Mouse (Mus musculus): ENCODE measurements around the gene Cyld.
A peak's percentile ranks its signal among the peaks of the same experiment; 100 is the strongest.

Gene Cyld

GRCm38 (mm10) chr8:88686226-88686905, 10.5 kb upstream of the Cyld start:
- no peak for ATAC-seq (ENCODE audit: insufficient number of reproducible peaks, low FRiP score, low TSS enrichment)

- ATAC-seq (ENCODE audit: insufficient number of reproducible peaks, low FRiP score, low TSS enrichment) = no peak
These were observed 10.0 kb upstream of the Cyld start for GRCm38 (mm10) chr8:88686906-88687235.

- no peak for ATAC-seq (ENCODE audit: insufficient number of reproducible peaks, low FRiP score, low TSS enrichment)
These were observed 7.7 kb upstream of the Cyld start for GRCm38 (mm10) chr8:88689151-88689550.

- no peak for ATAC-seq (ENCODE audit: insufficient number of reproducible peaks, low FRiP score, low TSS enrichment)
These were observed 6.9 kb upstream of the Cyld start for GRCm38 (mm10) chr8:88689891-88690290.

- ATAC-seq (ENCODE audit: insufficient number of reproducible peaks, low FRiP score, low TSS enrichment) = no peak
These were observed 5.4 kb upstream of the Cyld start for GRCm38 (mm10) chr8:88691342-88691948.

GRCm38 (mm10) chr8:88691961-88692360, 4.9 kb upstream of the Cyld start:
- ATAC-seq (ENCODE audit: insufficient number of reproducible peaks, low FRiP score, low TSS enrichment) = no peak

- no peak for ATAC-seq (ENCODE audit: insufficient number of reproducible peaks, low FRiP score, low TSS enrichment)
These were observed 4.0 kb upstream of the Cyld start for GRCm38 (mm10) chr8:88692866-88693265.

- ATAC-seq (ENCODE audit: insufficient number of reproducible peaks, low FRiP score, low TSS enrichment) = no peak
These were observed 3.5 kb upstream of the Cyld start for GRCm38 (mm10) chr8:88693376-88693775.

GRCm38 (mm10) chr8:88694291-88694690, 2.5 kb upstream of the Cyld start:
- ATAC-seq (ENCODE audit: insufficient number of reproducible peaks, low FRiP score, low TSS enrichment) = no peak

GRCm38 (mm10) chr8:88696228-88696627, 600 bp upstream of the Cyld start:
- ATAC-seq (ENCODE audit: insufficient number of reproducible peaks, low FRiP score, low TSS enrichment) = peak; percentile 14; the same call in 1 of the 2 replicates

- no peak; the same call in 1 of the 2 replicates for ATAC-seq (ENCODE audit: insufficient number of reproducible peaks, low FRiP score, low TSS enrichment)
These were observed 809 bp downstream of the Cyld start for GRCm38 (mm10) chr8:88697642-88698031.

GRCm38 (mm10) chr8:88698048-88698447, 1.2 kb downstream of the Cyld start:
- ATAC-seq (ENCODE audit: insufficient number of reproducible peaks, low FRiP score, low TSS enrichment) = no peak

GRCm38 (mm10) chr8:88701611-88702010, 4.8 kb downstream of the Cyld start:
- ATAC-seq (ENCODE audit: insufficient number of reproducible peaks, low FRiP score, low TSS enrichment) = no peak

- no peak for ATAC-seq (ENCODE audit: insufficient number of reproducible peaks, low FRiP score, low TSS enrichment)
These were observed 6.0 kb downstream of the Cyld start for GRCm38 (mm10) chr8:88702816-88703215.

- no peak for ATAC-seq (ENCODE audit: insufficient number of reproducible peaks, low FRiP score, low TSS enrichment)
These were observed 26.6 kb downstream of the Cyld start for GRCm38 (mm10) chr8:88723256-88723963.

GRCm38 (mm10) chr8:88755175-88755791, 58.5 kb downstream of the Cyld start:
- peak; percentile 71 for ATAC-seq (ENCODE audit: insufficient number of reproducible peaks, low FRiP score, low TSS enrichment)

GRCm38 (mm10) chr8:88761980-88762379, 65.2 kb downstream of the Cyld start:
- ATAC-seq (ENCODE audit: insufficient number of reproducible peaks, low FRiP score, low TSS enrichment) = no peak

- no peak for ATAC-seq (ENCODE audit: insufficient number of reproducible peaks, low FRiP score, low TSS enrichment)
These were observed 74.4 kb downstream of the Cyld start for GRCm38 (mm10) chr8:88771241-88771640.

- ATAC-seq (ENCODE audit: insufficient number of reproducible peaks, low FRiP score, low TSS enrichment) = no peak
These were observed 77.9 kb downstream of the Cyld start for GRCm38 (mm10) chr8:88774593-88775297.

GRCm38 (mm10) chr8:88775298-88775646, 78.4 kb downstream of the Cyld start:
- no peak for ATAC-seq (ENCODE audit: insufficient number of reproducible peaks, low FRiP score, low TSS enrichment)

GRCm38 (mm10) chr8:88780142-88780541, 83.3 kb downstream of the Cyld start:
- no peak for ATAC-seq (ENCODE audit: insufficient number of reproducible peaks, low FRiP score, low TSS enrichment)

Measured in cerebellum, adult (tissue).